Mouse (Mus musculus): ENCODE results near the gene Rab22a.

DNA sequence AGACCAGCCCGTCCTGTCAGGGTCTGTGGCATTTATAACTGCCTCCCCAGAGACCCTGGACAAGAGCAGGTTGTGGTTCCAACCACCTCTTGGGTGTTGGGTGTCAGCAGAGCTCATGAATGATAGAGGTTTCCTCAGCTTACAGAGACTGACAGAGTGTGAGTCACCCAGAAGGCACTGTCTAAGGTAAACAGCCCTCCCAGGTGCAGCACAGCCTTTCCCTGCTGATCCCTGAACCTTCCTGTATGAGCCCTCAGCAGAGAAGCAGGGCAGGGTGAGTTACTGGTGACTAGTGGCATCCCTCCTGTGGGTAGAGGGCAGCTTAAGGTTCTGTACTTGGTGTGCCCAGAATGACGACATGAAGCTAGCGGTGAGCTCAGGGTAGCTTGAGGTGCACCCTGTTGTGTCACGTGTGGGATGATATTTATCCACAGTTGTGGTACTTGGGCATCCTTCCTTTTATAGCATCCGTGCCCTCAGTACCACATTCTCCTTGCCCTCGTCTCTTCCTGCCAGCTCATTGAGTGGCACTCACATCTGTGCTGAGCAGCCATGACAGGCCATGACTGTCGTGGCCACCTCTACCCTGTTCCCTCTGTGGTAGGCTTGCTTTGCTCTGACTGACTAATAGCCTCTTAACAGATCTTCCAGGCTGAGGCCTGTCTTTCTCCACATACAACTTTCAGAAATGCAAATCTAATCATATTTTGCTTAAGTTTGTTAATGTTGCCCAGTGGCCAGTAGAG, 84.7 kb downstream of the Rab22a start:
- TF ChIP-seq CTCF (IDR thresholded peaks at IDR 0.05; ENCODE audit: low read depth), result no peak
- TF ChIP-seq EP300 (IDR thresholded peaks at IDR 0.05; ENCODE audit: low read depth), result no peak

Data from liver, postnatal 0 days (tissue).